Mouse (Mus musculus) G1E-ER4 (cell line): Measurements from ENCODE around the gene Tbc1d2. TPM values are rescaled to one million over a fixed set of nuclear protein-coding genes. Genes with fewer than 3 reads are reported as not detected.

ENCODE experiments used
- GATA1 ChIP-seq: IDR thresholded peaks from one replicate; pipeline ENCODE4 v1.8.0; 2012; ENCODE audit warnings: low read length, inconsistent platforms
- polyA plus RNA-seq: library from polyadenylated mRNA; stranded (reverse); fragments of >175 nt; gene quantifications from 2 replicates; pipeline ENCODE4 v1.2.3, GENCODE M21; 2012

Gene Tbc1d2
- polyA plus RNA-seq, 1 experiment: not detected

DNA sequence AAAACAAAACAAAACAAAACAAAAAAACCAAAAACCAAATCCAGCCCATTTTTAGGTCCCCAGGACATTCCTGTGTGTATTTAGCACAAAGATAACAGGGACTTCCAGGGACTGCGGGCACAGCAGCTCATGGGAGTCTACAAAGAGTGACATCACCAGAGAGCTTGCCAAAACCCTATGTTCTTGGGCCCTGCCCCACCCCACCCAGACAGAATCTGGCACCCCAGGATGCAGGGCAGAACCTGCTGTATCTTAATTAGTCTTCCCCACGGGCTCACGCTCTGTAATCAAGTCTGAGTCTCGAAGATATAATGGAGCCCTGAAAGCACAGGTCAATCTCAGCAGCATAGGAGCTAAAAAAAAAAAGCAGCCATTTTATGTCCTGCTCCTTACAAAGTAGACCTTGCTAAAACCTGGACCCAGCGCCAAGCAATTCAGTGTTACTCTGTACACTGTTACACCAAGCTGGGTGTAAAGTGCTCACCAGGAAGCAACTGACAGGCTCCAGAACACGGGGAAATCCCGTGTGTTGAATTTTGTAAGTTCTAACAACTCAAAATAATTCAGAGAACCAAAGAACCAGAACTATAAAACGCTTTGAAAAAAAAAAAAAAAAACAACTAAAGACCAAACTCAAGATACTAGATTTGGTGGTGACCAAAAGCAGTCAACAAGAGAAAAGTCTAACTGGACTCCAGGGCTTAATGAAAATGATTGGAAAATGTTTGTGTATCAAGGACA lies 82.9 kb downstream of the Tbc1d2 start:
- TF ChIP-seq GATA1: no peak

DNA sequence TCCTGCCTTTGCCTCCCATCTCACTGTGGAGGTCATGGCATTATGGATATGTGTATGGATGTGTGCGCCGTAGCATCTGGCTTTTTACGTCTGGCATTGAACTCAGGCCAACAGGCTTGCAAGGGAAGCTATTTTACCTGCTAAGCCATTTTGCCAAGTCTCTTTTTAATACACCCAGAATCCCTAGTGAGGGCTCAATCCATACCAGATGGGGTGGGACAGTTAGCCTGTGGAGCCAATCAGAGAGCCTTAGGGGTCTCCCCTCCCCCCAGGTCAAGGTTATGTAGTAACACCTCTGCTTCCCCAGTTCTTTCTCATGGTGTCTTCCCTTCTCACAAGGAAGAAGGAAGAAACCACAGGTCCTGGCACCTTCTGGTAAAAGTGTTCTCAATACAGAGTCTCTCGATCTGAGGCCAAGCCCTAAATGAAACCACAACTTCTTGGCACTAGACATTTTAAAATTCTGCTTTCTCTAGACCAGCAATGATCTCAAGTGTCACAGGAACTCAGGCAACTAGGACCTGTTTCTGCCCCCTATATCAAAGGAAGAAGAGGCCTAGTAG lies 84.5 kb downstream of the Tbc1d2 start:
- no peak for TF ChIP-seq GATA1

DNA sequence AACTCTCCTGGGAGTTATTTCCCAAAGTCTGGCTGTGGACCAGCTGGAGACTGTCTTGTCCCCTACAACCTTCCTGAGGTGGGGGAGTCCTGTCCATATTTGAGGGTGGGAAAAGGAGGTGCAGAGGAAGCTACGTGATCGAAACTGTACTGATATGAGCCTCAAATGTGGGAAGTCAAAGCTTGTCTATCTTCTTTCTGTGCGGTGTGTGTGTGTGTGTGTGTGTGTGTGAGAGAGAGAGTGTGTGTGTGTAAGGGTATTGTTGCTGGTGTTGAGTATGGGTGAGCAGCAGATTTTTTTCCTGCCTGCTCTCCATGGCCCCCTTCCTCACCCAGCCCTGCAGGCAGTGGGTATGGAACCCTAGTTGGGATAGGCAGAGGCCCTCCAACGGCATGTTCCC lies 85.8 kb downstream of the Tbc1d2 start:
- TF ChIP-seq GATA1: no peak

DNA sequence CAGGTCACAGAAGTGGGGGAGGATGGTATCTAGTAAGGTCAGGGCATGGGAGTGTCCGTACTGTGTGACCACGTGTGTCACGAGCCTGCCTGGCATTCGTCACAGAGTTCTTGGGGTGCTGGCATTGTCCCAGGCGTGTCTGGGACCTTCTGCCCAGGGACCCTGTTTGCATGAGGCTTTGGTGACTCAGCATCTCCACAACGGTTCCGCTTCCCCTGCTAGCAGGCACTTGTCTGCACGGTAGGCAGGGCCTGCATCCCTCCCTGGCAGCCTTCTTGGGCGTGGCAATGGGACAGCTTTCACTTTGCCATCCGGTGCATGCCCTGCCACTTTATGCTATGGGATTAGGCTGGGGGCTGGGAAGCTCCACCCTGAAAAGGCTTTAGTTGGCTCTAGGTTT lies 86.2 kb downstream of the Tbc1d2 start:
- no peak for TF ChIP-seq GATA1

DNA sequence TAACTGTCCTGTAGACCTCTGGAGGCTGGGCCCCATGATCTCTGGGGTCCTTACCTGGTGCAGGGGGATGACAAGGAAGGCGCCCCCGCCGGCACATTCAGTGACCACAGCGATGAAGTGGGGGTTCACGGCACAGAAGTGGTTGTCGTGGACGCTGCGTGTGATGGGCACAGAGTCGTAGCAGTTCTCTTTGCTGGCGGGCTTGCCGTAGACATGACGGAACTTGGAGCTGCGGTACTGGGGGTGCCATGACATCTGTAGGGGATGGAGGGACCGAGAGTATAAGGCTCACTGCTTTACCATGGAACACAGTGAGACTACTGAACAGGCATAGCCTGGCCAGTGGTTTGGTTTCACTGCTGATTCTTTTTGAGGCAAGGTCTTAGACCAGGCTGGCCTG lies 87.2 kb downstream of the Tbc1d2 start:
- TF ChIP-seq GATA1: no peak

DNA sequence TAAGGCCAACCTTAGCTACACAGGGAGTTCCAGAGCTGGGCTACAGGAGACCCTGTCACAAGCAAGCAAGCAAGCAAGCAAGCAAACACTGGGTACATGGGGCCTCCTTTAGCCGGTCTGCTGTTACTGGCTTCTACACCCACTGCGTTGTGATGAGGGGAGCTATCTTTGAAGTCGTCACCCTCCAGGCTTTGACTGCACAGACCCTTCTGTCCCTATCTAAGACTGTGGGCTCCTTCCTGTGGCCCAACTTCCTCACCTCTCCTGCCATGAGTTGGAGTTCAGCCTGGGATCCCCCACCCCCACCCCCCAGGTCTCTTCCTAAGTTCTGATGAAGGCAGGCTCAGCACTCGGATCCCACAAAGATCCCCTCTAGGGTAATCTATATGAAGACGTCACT lies 88.0 kb downstream of the Tbc1d2 start:
- no peak for TF ChIP-seq GATA1

DNA sequence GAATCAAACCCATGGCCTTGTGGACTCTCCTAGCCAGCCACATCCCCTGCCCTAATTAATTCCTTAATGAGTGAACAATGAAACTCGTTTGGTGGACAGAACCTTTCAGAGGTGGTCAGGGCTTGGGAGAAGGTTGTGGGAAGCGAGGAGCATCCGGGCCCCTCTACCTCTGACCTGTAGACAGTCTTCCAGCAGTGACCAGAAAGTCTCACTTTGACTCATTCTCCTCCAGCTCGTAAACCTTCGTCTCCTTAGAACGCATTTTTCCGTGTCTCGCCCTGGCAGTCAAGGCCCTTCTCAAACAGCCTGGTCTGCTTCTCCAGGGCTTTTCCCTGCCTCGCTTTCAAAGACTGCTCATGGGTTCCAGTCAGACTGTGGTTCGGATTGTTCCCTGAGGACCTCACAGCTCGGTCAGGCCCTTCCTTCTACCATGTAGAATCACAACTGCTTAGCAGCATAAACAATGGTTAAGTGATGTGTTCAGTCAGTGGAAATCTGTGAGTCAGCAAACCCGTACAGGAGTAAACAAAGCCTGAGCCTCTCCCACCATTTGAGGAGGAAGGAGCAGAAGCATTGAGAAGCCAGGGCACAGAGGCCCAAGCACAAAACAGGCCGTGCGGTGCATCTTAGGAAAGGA lies 89.8 kb downstream of the Tbc1d2 start:
- no peak for TF ChIP-seq GATA1

DNA sequence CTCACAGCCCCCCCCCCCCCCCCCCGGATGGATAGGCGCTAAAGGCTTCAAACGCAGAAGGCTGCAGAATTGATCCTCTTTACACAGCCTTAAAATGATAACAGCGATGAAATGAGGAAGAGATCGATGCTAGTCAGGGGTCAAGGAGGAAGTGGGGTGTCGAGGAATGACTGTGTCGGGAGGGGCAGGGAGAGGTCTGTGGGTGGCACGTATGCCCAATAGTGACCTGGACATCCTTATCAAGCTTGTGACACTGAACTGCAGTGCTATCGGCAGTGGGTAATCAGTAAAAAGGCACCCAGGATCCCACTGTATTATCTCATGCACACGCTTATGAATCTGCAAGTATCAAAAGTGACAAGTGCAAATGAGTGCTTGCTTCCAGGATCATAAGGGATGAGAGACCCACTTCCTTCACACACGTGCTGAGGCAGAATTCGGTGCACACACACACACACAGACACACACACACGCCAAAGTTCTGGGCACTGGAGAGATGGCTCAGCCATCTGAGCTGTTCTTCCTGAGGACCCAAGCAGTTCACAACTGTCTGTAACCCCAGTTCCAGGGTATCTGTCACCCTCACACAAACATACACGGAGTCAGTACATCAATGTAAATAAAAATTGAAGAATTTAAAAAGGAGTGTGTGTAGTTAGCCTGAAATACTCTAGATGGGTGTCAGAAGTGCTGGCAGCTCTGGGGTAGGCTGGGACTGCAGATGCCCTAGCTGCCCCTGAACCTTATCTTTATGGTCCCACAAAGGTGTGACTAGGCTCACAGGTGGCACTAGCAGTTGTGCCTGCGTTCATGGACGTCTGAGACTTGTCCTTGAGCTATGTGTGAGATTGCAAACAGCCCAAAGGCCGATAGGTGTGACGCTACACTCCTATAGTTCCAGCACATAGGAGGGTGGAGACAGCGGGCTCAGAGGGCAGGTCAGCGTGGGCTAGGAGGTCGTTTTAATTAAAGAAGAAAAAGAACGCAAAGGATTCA lies 91.0 kb downstream of the Tbc1d2 start:
- peak; percentile 90 for TF ChIP-seq GATA1

DNA sequence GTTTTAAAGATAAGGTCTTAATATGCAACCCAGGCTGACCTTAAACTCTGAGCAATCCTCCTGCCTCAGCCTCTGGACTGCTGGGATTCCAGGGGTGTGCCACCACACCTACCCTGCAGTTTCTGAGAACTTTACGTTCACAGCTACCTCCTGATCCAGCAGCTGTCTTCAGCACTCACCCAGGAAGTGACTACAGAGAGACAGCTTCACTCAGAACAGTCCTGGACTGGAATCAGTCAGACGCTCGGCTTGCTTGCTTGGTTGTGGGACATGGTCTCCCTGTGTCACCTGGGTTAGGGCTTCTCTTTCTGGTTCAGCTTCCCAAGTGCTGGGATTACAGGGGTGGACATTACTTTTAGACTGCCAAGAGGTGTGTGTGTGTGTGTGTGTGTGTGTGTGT lies 93.1 kb downstream of the Tbc1d2 start:
- no peak for TF ChIP-seq GATA1

DNA sequence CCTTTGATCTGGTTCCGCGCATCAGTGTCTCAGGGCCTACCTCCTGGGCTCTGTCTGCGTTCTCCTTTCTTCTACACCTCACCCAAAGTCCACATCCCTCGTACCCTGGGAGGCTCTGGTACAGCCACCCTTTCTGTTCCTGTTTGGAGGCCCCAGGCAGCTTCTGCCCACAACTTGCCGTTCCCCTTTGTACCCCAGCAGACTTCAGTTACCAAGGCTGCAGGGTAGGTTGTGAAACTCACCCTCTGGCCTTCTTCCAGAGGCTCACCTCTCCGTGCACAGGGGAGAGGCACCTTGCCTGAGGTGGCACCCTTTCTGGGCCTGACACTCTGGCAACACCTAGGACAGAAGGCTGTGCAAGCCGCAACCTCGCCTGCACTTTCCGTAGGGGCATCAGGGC lies 94.2 kb downstream of the Tbc1d2 start:
- no peak for TF ChIP-seq GATA1

Other genes with a start within 250 kb of the Tbc1d2 start
- 6.7 and 8.3 TPM in 2 replicates for gene Hemgn, start 236.7 kb downstream of the Tbc1d2 start, polyA plus RNA-seq
- 1,030 and 1,299 TPM in 2 replicates for gene Anp32b, start 199.3 kb downstream of the Tbc1d2 start, polyA plus RNA-seq
- gene Nans, start 161.0 kb downstream of the Tbc1d2 start, polyA plus RNA-seq: 59.6 and 64.9 TPM in 2 replicates
- gene Trim14, start 114.1 kb downstream of the Tbc1d2 start, polyA plus RNA-seq: 14.9 and 17.9 TPM in 2 replicates
- gene Coro2a, start 48.0 kb downstream of the Tbc1d2 start, polyA plus RNA-seq: 245 and 299 TPM in 2 replicates